Mouse (Mus musculus) heart, embryonic 11.5 days (tissue): ENCODE results near the gene Gabrb1. TPM values are rescaled to one million over a fixed set of nuclear protein-coding genes. Genes with fewer than 3 reads are reported as not detected.

Experiments
- ATAC-seq: fragments of 200-750 bp; cut with Nextera tagmentation; replicated peaks from 2 replicates; pipeline ENCODE4 v1.8.0; 2017; ENCODE audit warnings: moderate library complexity; ENCODE audit not compliant: insufficient number of reproducible peaks, low FRiP score, low TSS enrichment
- H3K27ac ChIP-seq: fragments of 300-500 bp; sonication (generic); 2 replicates; pipeline ENCODE4 v1.5.1; 2014; ENCODE audit warnings: mild to moderate bottlenecking, low read depth, low read length
- H3K27me3 ChIP-seq: fragments of 300-500 bp; sonication (generic); 2 replicates; pipeline ENCODE4 v1.6.1; 2014; ENCODE audit warnings: mild to moderate bottlenecking, low read length, mixed read lengths; ENCODE audit not compliant: control insufficient read depth, insufficient read depth
- H3K36me3 ChIP-seq: fragments of 300-500 bp; sonication (generic); 2 replicates; pipeline ENCODE4 v1.6.1; 2014; ENCODE audit warnings: mild to moderate bottlenecking, low read length, moderate library complexity, mixed read lengths; ENCODE audit not compliant: control insufficient read depth, insufficient read depth
- H3K4me1 ChIP-seq: fragments of 300-500 bp; sonication (generic); 2 replicates; pipeline ENCODE4 v1.6.1; 2014; ENCODE audit warnings: low read length; ENCODE audit not compliant: control insufficient read depth, insufficient read depth
- H3K4me2 ChIP-seq: fragments of 300-500 bp; sonication (generic); 2 replicates; pipeline ENCODE4 v1.6.1; 2014; ENCODE audit warnings: mild to moderate bottlenecking, moderate library complexity
- H3K4me3 ChIP-seq: fragments of 300-500 bp; sonication (generic); 2 replicates; pipeline ENCODE4 v1.5.1; 2014; ENCODE audit warnings: low read depth, low read length
- H3K9ac ChIP-seq: fragments of 300-500 bp; sonication (generic); 2 replicates; pipeline ENCODE4 v1.6.1; 2014; ENCODE audit warnings: mild to moderate bottlenecking, low read depth, low read length, moderate library complexity
- H3K9me3 ChIP-seq: fragments of 300-500 bp; sonication (generic); replicated peaks from 2 replicates; pipeline ENCODE4 v1.6.1; 2016; ENCODE audit warnings: low read length; ENCODE audit not compliant: control insufficient read depth
- WGBS: fragments of 180-500 bp; shearing (Covaris S2); extraction: QIAGEN DNeasy Blood & Tissue Kit; methylation state at CpG from one replicate; pipeline ENCODE4 v1.1.7; 2014; ENCODE audit not compliant: insufficient replicate concordance; 5-methylcytosine and 5-hydroxymethylcytosine counted together
- polyA plus RNA-seq: library from polyadenylated mRNA; unstranded; fragments of >200 nt; fragmentation: Nextera tagmentation; extraction: Ambion mirVana; gene quantifications from 2 replicates; pipeline ENCODE4 v1.2.1, GENCODE M21; 2014

Gabrb1 gene
- polyA plus RNA-seq, 1 experiment from 2014 or later = 1.1 TPM

- no peaks in the 10 kb centered on the region for H3K27me3 ChIP-seq
- H3K27ac ChIP-seq = no peak overlapping the region
- H3K4me1 ChIP-seq = no peaks in the 10 kb centered on the region
- H3K9me3 ChIP-seq = no peaks in the 10 kb centered on the region
- 52% methylated on average over 2 of the region's 2 CpGs for WGBS
- no peak for ATAC-seq
- H3K4me2 ChIP-seq = no peak overlapping the region
- H3K4me3 ChIP-seq = no peak overlapping the region
- H3K9ac ChIP-seq = no peak overlapping the region
- H3K36me3 ChIP-seq = no peaks in the 10 kb centered on the region
Observed at GRCm38 (mm10) chr5:71965529-71965928, 307.6 kb downstream of the Gabrb1 start.

- Histone ChIP-seq H3K4me1 (no peaks in the 10 kb centered on the region), H3K27me3 (no peaks in the 10 kb centered on the region), H3K4me2 (no peak overlapping the region), H3K36me3 (no peaks in the 10 kb centered on the region), H3K9me3 (no peaks in the 10 kb centered on the region), H3K4me3 (no peak overlapping the region), H3K27ac (no peak overlapping the region), H3K9ac (no peak overlapping the region)
- ATAC-seq = no peak
- WGBS = 77% methylated on average over 8 of the region's 8 CpGs
Observed at GRCm38 (mm10) chr5:71970140-71970800, 312.4 kb downstream of the Gabrb1 start.

- WGBS = 74% methylated on average over 5 of the region's 5 CpGs
- H3K27ac ChIP-seq = no peak overlapping the region
- no peak overlapping the region for H3K9ac ChIP-seq
- ATAC-seq = no peak
- H3K4me1 ChIP-seq = no peaks in the 10 kb centered on the region
- no peaks in the 10 kb centered on the region for H3K27me3 ChIP-seq
- H3K4me3 ChIP-seq = no peak overlapping the region
- no peaks in the 10 kb centered on the region for H3K9me3 ChIP-seq
- no peak overlapping the region for H3K4me2 ChIP-seq
- no peaks in the 10 kb centered on the region for H3K36me3 ChIP-seq
Observed at GRCm38 (mm10) chr5:71972831-71973230, 314.9 kb downstream of the Gabrb1 start.

GRCm38 (mm10) chr5:71976133-71976532 lies 318.2 kb downstream of the Gabrb1 start:
- no peaks in the 10 kb centered on the region for H3K9me3 ChIP-seq
- no peak for ATAC-seq
- H3K9ac ChIP-seq = no peak overlapping the region
- no peak overlapping the region for H3K27ac ChIP-seq
- H3K27me3 ChIP-seq = no peaks in the 10 kb centered on the region
- H3K4me3 ChIP-seq = no peak overlapping the region
- no peak overlapping the region for H3K4me2 ChIP-seq
- H3K36me3 ChIP-seq = no peaks in the 10 kb centered on the region
- WGBS = 84% methylated on average over 4 of the region's 4 CpGs
- H3K4me1 ChIP-seq = no peaks in the 10 kb centered on the region

GRCm38 (mm10) chr5:71976571-71977061 lies 318.7 kb downstream of the Gabrb1 start:
- no peak overlapping the region for H3K27ac ChIP-seq
- no peak for ATAC-seq
- H3K4me2 ChIP-seq = no peak overlapping the region
- no peaks in the 10 kb centered on the region for H3K36me3 ChIP-seq
- H3K4me3 ChIP-seq = no peak overlapping the region
- 61% methylated on average over 5 of the region's 5 CpGs for WGBS
- no peaks in the 10 kb centered on the region for H3K27me3 ChIP-seq
- H3K9me3 ChIP-seq = no peaks in the 10 kb centered on the region
- no peak overlapping the region for H3K9ac ChIP-seq
- no peaks in the 10 kb centered on the region for H3K4me1 ChIP-seq

- Histone ChIP-seq H3K27ac (no peak overlapping the region), H3K4me2 (no peak overlapping the region), H3K9me3 (no peaks in the 10 kb centered on the region), H3K27me3 (no peaks in the 10 kb centered on the region), H3K36me3 (no peaks in the 10 kb centered on the region), H3K4me1 (no peaks in the 10 kb centered on the region), H3K4me3 (no peak overlapping the region), H3K9ac (no peak overlapping the region)
- 67% methylated on average over 1 of the region's 1 CpGs for WGBS
- ATAC-seq = no peak
Observed at GRCm38 (mm10) chr5:71986561-71986960, 328.6 kb downstream of the Gabrb1 start.

- Histone ChIP-seq H3K9me3 (no peaks in the 10 kb centered on the region), H3K4me3 (no peak overlapping the region), H3K27ac (no peak overlapping the region), H3K9ac (no peak overlapping the region), H3K27me3 (no peaks in the 10 kb centered on the region), H3K4me1 (no peaks in the 10 kb centered on the region), H3K36me3 (no peaks in the 10 kb centered on the region), H3K4me2 (no peak overlapping the region)
- 62% methylated on average over 5 of the region's 5 CpGs for WGBS
- ATAC-seq = no peak
Observed at GRCm38 (mm10) chr5:71986983-71987398, 329.1 kb downstream of the Gabrb1 start.

- Histone ChIP-seq H3K9me3 (no peaks in the 10 kb centered on the region), H3K36me3 (no peaks in the 10 kb centered on the region), H3K9ac (no peak overlapping the region), H3K27me3 (no peaks in the 10 kb centered on the region), H3K27ac (no peak overlapping the region), H3K4me3 (no peak overlapping the region), H3K4me1 (no peaks in the 10 kb centered on the region), H3K4me2 (no peak overlapping the region)
- ATAC-seq = no peak
- 77% methylated on average over 4 of the region's 4 CpGs for WGBS
Observed at GRCm38 (mm10) chr5:71999466-71999865, 341.6 kb downstream of the Gabrb1 start.

- ATAC-seq = no peak
- no peak overlapping the region for H3K4me2 ChIP-seq
Observed at GRCm38 (mm10) chr5:72003811-72004435, 346.0 kb downstream of the Gabrb1 start.

More at GRCm38 (mm10) chr5:72003811-72004435, 346.0 kb downstream of the Gabrb1 start:
- Histone ChIP-seq H3K4me1 (no peaks in the 10 kb centered on the region), H3K27ac (no peak overlapping the region), H3K4me3 (no peak overlapping the region), H3K36me3 (no peaks in the 10 kb centered on the region), H3K9ac (no peak overlapping the region), H3K9me3 (no peaks in the 10 kb centered on the region), H3K27me3 (no peaks in the 10 kb centered on the region)
- WGBS = 71% methylated on average over 3 of the region's 3 CpGs
